Mouse (Mus musculus): ENCODE data around the gene Pdzd4.

DNA sequence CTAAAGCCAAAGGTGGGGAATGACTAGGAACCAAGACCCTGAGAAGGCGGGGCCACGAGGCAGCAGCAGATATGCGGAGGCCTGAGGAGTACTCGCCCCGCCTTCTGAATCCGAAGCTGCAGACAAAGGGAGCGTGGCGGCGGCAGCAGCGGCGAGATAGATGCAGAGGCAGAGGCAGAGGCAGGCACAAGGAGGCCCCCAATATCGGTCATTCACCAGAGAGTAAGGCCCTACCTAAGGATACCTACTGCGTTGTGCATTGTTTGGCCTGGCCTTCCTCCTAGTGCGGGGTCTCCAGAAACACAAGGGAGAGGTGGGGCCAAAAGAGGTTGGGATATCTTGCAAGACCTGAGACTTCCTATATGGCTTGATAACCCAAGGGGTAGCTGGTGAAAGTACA, 9.7 kb downstream of the Pdzd4 start:
- TF ChIP-seq USF2 (conservative IDR thresholded peaks at IDR 0.05; ENCODE audit: low read depth, low read length) (no peak), CHD2 (IDR thresholded peaks at IDR 0.05; ENCODE audit: low read length) (no peak), ZNF384 (IDR thresholded peaks at IDR 0.05; ENCODE audit: low read depth, low read length) (no peak), KAT2A (IDR thresholded peaks at IDR 0.05; ENCODE audit: insufficient replicate concordance, low read length) (no peak), CTCF (conservative IDR thresholded peaks at IDR 0.05 in 1 of 2, IDR thresholded peaks at IDR 0.05 in 1 of 2; ENCODE audit: low read depth in 2 of 2, low read length in 2 of 2) (no peak), POLR2A (IDR thresholded peaks at IDR 0.05; ENCODE audit: low read depth, low read length) (no peak), MAFK (IDR thresholded peaks at IDR 0.05; ENCODE audit: insufficient replicate concordance, low read length) (no peak), ETS1 (conservative IDR thresholded peaks at IDR 0.05; ENCODE audit: low read depth, low read length) (no peak), MXI1 (IDR thresholded peaks at IDR 0.05; ENCODE audit: low read depth, low read length) (no peak), TCF12 (IDR thresholded peaks at IDR 0.05; ENCODE audit: low read depth, low read length) (no peak), MAX (IDR thresholded peaks at IDR 0.05; ENCODE audit: low read length) (no peak)

Data from CH12.LX (cell line).